Mouse (Mus musculus) gastrocnemius, adult 8-10 months (tissue): ENCODE measurements at regions not wholly inside any gene's neighbourhood (a gene's known extent, or its start where the extent isn't known, plus 50 kb on each side); places are given as distances from the start of the nearest gene placed in this dataset.
"Not testable (repeated sequence)": the region's sequence is repeated elsewhere in the genome, so short reads cannot be mapped to it uniquely, and the experiment has no call there.

Experiments used
- DNase-seq, 2 experiments: peaks; one replicate each; pipeline ENCODE4 v3.0.0; 2022; ENCODE audit warnings: low spot score in 2 of 2

DNA sequence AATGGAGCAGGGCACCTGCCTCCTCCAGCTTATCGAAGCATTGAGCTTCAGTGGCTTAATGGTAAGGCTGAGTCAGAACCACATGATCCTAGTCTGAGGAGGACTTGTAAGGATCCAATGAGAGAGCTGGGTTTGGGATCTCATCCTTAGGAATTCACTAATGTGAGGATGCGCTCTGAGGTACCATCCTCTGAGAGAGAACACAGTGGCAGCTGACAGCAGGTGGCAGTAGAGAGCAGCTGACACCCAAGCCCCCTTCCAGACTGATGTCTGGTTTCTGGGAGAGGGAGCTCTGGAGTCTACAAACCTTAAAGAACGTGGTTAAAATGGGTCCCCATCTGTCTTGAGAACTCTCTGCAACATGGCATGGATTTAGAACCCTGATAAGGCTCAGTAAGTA lies 137.8 kb downstream of the B3glct start:
- no peak for DNase-seq

DNA sequence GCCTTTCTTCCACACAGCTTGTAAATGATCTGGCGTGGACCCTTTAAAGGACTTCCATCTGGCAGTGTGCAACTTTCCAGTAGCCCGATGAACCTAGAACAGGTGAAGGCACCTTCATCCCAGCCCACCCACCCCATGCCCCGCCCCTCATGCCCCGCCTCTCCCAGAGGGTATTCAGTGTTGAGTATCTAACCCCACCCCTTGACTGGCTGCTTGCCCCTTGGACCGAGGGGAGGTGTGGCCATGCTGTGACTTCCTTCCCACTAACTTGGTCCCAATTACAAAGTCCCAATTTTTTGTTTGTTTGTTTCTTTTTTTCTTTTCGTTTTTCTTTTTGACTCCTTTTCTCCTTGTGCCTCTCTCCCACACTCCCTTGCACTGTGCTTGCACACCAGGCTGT lies 140.8 kb downstream of the B3glct start:
- DNase-seq, result no peak

DNA sequence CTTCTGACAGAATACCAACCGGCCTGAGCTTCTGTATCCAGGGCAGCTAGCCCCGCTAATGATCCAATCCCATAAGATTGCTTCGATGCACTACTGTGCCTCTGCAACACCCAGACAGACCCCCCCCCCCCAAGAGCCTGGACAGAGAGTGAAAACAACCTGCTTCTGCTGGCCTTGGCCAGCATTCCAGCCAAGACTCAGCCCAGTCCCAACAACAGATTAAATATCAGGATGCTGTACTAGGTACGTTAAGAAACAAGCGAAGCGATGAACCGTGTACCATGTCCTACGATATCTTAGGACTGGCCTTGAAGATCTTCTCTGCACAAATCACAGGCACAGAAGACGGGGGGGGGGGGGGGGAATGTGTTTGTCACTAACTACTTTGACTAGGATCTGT lies 145.8 kb downstream of the B3glct start:
- DNase-seq, result no peak

DNA sequence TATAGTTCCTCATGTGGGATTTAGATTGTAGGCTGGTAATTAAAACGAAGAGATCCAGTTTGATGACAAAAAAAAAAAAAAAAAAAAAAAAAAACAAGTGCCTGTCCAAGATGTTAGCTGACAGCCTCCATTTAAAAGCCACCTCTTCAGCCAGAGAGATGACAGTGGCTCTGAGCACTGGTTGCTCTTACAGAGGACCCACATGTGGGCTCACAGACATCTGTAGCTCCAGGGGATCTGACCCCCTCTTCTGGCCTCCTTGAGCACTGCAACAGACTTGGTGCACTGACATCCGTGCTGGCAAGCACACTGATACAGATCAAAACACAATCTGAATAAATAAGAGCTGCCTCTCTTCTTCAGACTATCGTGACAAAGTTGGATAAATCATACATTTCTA lies 149.6 kb downstream of the B3glct start:
- DNase-seq, result no peak

DNA sequence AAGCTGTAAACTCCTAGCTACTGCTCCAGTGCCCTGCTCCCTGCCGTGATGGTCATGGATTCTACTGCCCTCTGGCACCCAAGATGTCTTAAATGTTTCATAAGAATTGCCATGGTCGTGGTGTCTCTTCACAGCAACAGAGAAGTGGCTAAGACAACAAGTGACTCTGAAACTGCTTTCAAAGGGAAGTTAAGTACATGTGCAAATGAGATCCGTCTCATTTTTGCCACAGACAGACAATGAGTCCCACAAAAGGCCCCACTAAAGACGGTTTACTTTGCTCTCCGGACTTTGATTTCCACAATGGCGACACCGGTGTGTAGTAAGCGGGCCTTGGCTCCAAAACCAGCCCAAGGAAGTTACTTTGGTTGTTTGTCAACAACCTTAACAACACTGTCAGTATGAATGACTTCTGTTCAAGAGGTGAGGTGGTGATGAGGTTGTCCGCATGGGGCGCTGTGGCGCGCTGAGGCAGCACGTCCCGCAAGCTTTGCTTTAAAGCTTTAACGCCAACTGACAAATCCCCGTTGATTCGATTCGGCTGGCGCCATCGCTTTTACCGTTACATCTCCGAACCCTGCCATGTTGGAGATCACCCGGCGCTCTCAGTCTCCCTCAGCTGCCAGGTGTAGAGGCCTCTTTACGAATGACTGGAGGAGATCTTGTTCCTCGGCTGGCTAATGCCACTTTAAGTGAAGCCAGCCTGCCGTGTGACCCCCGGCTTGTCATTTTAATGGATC lies 153.3 kb downstream of the B3glct start:
- peak; percentile 4 to 25 for DNase-seq

DNA sequence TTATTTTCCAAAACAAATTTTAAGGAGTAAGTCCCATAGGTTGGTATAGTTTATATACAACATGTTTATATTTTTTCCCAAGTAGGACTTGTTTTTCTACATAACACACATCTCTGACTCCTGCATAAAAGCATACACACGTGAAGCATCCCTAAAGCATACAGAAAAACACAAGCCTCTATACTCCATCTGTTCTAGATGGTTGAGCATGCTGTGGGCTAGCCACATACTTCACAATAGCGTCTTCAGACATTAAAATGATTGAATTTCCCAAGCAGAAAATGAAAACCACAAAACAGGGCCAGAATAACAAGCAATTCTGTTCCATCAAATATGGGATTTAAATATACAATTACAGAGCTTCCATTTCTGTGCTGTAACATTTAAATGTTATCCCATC lies 159.3 kb downstream of the B3glct start:
- no peak for DNase-seq

DNA sequence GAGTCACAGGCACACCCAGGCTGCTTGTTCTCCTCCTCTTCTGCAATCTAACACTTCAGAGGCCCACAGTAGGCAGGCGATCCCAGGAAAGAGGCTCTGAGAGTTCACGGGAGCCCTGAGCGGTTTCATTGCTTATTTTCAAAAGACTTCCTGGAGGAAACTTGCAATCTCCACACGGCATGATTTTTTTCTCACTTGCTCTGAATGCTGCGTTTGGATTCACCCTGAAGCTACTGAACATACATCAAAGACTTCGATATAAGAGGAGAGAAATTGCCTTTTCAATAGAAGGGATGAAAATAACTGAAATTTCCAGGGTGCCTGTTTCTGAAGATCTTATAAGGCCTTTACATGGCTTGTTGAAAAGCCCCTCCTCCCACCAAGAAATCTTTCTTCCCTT lies 164.5 kb downstream of the B3glct start:
- DNase-seq, result no peak

DNA sequence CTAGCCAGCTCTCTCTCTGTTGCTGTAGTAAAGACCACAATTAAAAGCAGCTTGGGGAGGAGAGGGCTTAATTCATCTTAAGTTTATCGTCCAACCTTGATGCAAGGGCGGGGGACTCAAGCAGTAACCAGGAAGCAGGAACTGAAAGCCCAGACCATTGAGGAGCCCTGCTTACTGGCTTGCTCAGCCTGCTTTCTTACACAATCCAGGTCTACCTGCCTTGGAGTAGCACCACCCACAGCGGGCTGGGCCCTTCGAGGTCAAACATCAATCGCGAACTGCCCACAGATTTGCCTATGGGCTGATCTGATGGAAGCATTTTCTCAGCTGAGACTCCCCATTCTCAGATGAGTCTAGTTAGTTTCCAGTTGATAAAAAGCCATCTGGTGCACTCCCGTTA lies 165.3 kb downstream of the B3glct start:
- DNase-seq, result no peak

DNA sequence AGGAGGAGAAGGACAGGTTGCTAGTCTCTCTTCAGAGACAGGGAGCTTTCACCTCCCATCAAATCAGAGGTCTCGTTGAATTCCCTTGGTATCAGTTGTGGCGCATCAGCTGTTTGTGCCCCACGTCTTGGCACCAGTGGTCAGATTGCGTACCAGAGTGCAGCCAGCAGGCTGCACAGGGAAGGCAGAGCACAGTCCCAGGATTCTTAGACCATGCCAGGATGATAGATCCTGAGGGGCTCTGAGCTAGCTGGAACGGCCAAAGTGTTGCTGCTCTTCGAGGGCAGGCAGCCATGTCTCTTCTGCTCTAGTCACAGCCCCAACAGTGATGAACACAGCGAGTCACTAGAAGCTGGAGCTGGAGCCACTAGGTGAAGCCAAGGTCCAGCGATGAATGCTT lies 167.2 kb downstream of the B3glct start:
- DNase-seq, result no peak

DNA sequence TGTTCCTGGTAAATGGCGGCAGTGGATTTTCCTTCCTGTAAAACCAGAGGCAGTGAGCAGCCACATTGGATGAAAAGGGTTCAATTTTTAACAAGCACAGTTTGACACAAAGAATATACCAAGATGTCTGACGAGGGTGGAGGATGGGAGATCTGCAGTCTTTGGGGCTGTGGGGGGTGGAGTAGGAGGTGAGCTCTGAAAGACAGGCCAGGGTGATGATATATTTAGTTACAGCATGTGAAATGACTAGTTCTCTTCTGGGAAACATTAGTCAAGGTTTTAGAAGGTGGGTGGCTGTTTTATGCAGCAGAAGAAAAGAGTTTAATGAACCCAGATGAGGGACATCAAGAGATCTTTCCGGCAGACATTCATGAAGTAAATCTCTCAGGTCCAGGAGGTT lies 170.0 kb upstream of the Rxfp2 start:
- DNase-seq, result no peak

DNA sequence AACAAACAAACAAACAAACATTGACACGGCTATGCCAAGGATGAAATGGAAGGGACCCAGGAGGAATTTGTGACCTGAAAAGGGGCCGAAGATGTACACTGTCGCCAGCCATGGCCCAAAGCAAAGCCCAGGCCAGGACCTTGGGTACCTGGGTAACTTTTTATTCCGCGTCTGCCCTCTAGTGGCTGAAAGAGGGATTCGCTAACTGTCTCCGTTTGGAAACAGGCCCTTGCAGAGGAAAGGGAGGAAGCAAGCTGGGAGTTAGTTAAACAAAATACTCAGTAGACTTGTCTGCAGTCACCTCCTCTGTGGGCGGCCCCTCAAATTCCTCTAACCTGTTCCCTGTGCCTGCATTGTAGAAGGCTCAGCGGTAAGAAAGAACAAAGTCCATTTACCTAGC lies 167.5 kb upstream of the Rxfp2 start:
- peak; percentile 18 to 23 for DNase-seq

DNA sequence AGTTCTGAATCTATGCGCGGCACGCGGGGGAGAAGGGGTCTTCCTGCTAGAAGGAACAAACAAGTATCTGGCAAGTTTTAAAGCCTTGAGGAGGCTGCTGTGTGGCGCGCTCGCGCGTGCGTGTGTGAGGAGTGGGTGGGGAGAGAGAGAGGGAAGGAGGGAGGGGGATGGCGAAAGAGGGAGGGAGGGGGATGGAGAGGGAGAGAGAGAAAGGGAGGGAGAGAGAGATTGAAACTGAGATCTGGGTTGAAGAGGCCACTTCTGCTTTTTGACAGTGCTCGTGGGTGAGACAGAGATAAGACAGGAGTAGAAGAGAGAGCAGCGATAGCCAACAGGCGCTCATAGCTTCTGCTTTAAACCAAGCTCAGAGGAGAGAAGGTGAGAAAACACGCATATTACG lies 166.0 kb upstream of the Rxfp2 start:
- no peak for DNase-seq

DNA sequence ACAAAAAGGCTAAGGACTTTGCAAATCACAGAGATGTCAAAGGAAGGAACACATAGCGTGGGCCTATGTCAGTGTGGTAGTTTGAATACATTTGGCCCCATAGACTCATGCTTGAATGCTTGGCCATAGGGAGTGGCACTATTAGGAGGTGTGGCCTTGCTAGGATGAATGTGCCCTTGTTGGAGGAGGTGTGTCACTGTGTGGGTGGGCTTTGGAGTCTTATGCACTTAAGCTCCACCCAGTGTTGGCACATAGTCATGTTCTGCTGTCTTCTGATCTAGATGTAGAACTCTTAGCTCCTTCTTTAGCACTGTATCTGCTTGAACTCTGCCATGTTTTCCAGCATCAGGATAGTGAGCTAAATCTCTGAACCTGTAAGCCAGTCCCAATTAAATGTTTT lies 162.4 kb upstream of the Rxfp2 start:
- no peak for DNase-seq

DNA sequence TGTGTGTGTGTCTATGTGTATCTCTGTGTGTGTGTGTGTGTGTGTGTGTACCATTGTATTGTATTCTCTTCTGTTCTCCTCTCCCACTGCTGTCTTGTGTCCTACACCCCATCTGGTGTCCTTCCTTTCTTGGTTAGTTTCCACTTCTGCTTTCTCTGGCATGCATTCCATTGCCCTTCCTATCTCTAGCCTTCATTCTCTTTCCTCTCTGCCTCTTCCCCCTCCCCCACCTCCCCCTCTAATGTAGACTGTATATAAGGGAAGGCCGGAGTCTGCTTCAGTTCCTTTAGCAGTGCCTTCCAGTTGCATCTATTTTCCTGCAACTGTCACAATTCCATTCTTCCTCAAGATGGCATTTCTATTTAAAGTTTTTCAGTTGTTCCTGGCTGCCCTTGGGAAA lies 161.5 kb upstream of the Rxfp2 start:
- no peak for DNase-seq

DNA sequence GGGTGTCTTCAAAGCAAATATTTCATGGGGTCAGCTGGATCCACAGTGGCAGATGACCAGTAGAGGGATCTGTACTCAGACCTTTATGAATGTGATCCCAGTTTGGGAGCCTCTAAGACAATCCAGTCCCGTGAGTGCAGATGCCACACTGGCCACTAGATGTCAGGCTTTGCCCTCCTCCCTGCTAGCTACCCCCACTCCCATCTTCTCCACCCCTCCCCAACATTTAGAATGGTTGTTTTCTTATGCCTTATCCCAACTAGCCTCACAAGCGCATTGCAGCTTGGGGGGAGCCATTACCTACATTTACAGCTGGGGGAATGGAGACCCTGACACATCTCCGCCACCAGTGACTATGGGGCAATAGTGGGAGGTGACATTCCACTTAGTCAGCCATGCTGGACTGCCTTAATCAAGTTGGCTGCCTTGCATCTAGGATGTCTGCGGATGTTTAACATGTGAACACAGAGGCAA lies 156.9 kb upstream of the Rxfp2 start:
- DNase-seq, result no peak

DNA sequence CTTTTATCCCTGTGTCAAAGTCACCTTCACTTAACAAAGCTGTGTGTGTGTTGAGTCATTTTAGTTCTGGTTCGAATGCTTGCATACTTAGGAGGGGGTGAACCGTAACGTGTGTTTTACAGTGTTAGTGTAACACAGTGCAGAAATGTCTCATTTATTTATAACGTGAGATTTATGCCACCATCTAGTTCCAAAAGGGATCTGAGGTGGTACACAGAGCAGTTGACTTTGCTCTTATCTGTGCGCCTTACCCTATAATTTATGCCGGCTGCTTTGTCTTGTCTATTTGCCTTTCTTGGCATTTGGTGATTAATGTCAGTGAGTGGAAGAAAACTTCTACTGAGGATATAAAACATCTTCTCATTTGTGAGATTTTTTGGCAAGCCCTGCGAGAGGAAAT lies 150.5 kb upstream of the Rxfp2 start:
- no peak for DNase-seq

DNA sequence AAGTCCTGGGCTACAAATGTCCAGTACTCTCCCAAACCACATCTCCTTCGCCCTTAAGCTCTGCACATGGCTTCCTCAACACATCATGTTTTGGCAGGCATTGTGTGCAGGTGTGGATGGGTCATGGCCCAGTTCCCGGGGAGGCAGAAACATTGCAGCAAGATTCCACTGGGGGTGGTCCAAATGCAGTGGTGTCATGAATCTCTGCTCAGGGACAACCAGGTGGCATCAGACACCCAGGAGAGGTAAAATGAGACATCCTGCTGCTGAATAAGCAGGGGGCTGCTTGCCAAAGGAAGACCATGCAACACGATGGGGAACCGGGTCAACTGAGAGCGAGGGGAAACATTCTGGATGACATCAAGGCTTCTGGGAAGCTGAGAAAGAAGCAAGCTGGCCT lies 149.0 kb upstream of the Rxfp2 start:
- peak; percentile 10 to 22 for DNase-seq

DNA sequence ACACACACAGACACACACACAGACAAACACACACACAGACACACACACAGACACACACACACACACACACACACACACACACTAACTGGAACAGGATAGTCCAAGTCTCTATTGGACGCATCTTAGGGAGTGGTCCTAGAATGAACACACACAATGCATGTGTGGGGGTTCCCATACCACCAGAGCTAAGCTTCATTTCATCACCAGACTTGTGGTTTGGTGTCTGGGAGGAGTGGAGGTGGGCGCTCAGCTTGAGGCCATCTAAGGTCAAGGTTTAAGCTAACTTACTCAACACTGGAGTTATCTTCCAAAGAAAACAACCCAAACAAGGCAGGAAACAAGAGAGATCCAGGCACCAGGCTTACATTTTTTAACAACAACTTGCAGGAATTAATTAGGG lies 147.9 kb upstream of the Rxfp2 start:
- DNase-seq, result no peak

DNA sequence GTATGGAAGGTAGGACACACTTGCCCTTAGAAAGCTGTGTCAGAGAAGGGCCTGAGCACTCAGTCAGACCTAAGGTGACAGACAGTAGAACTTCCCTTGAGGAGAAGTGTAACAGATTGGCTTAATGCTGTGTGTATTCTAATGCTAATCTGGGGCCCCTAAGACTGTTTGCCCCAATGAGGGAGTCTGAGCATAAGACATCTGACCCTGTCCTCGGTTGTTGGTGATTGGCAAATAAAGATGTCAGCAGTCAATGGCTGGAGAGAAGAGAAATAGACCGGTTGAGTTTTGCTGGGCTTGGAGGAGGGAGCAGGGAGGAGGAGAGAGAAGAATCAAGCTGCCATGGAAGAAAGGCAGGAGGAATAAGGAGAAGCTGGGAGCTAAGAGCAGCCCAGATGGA lies 147.0 kb upstream of the Rxfp2 start:
- no peak for DNase-seq

DNA sequence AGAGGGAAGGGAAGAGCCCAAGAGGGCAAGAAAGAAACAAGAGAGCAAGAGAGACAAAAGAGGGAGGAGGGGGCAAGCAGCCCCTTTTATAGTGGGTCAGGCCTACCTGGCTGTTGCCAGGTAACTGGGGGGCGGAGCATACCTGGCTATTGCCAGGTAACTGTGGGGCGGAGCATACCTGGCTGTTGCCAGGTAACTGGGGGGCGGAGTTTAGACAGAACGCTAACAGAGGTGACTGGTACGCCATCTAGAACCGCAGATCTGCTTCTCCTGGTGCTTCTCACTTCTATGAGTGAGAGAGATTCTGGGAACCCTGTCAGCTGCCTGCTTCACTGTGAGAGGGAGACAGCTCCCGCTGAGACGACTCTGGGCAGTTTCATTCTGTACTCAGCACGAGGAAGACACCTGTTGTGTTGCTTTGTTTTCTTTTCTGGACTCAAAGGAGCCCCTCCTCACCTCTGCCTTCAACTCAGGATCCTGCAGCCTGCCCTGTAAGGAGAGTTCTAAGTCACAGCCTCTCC lies 144.9 kb upstream of the Rxfp2 start:
- DNase-seq, result no peak

DNA sequence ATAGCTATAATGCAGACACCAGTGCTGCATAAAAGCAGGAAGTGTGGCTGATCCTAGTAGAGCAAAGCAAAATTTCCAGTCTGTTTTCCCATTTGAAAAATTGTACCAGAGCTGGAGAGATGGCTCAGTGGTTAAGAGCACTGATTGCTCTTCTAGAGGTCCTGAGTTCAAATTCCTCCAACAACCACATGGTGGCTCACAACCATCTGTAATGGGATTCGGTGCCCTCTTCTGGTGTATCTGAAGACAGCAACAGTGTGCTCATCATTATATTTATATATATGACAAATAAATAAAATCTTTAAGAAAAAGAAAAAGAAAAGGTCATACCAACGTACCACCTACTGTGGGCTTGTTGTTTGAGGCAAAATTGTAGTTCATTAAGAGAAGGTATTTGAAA lies 144.1 kb upstream of the Rxfp2 start:
- no peak for DNase-seq

DNA sequence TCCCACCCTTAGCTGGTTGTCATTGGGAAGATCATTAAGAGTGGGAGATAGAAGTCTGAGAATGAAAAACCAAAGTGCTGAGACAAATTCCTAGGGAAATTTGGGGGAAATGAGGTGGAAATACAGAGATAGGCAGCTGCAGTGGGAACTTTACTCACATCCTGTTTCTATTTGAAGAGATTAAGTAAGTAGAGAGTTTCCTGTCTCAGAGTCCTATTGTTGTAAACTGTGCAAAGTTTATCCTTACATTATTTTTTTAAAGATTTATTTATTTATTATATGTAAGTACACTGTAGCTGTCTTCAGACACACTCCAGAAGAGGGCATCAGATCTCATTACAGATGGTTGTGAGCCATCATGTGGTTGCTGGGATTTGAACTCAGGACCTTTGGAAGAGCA lies 126.0 kb upstream of the Rxfp2 start:
- not testable (repeated sequence) for DNase-seq

DNA sequence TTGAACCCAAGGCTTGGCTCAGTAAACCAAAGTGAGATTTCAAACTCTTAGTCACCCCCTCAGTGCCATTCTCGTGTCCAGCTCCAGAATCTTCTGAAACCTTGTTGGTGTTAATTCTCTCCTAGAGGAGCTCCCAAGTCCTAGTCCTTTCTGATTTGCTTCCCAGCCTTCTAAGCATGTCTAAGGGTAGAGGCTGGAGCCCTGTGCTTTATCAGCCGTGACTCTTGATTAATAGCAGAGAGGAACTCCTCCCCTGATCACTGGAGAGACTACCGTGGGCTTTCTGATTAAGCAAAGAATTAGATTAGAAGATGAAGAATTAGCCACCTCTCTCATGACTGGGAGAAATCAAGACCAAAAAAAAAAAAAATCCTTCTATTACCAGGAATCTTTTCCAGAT lies 111.5 kb upstream of the Rxfp2 start:
- no peak for DNase-seq
